Mouse (Mus musculus) ES-Bruce4 (cell line): ENCODE measurements around the gene Ltbp2. TPM values are rescaled to one million over a fixed set of nuclear protein-coding genes. Genes with fewer than 3 reads are reported as not detected.

Experiments
- H3K27ac ChIP-seq: 2 replicates; pipeline ENCODE4 v1.5.1; 2012; ENCODE audit warnings: low read length, inconsistent platforms; ENCODE audit not compliant: insufficient read depth
- H3K27me3 ChIP-seq: 2 replicates; pipeline ENCODE4 v1.6.1; 2012; ENCODE audit warnings: mild to moderate bottlenecking, low read length, inconsistent platforms; ENCODE audit not compliant: control insufficient read depth, poor library complexity, insufficient read depth, severe bottlenecking
- H3K36me3 ChIP-seq: 2 replicates; pipeline ENCODE4 v1.6.1; 2012; ENCODE audit warnings: inconsistent platforms, mild to moderate bottlenecking, low read length, moderate library complexity; ENCODE audit not compliant: control insufficient read depth, poor library complexity, insufficient read depth, severe bottlenecking
- H3K4me1 ChIP-seq: one replicate; pipeline ENCODE4 v1.8.1; 2011; ENCODE audit warnings: low read length; ENCODE audit not compliant: control insufficient read depth, insufficient read depth
- H3K4me3 ChIP-seq: 2 replicates; pipeline ENCODE4 v1.5.1; 2011; ENCODE audit warnings: low read depth, mild to moderate bottlenecking, low read length
- H3K9ac ChIP-seq: 2 replicates; pipeline ENCODE4 v1.6.1; 2012; ENCODE audit warnings: low read depth, mild to moderate bottlenecking, inconsistent platforms; ENCODE audit not compliant: poor library complexity, severe bottlenecking
- H3K9me3 ChIP-seq: replicated peaks from 2 replicates; pipeline ENCODE4 v1.6.1; 2012; ENCODE audit warnings: mild to moderate bottlenecking, low read length, inconsistent platforms; ENCODE audit not compliant: control insufficient read depth, poor library complexity, insufficient read depth, severe bottlenecking
- CTCF ChIP-seq: IDR thresholded peaks from one replicate; pipeline ENCODE4 v1.8.1; 2011; ENCODE audit warnings: low read depth, low read length
- EP300 ChIP-seq: IDR thresholded peaks from 2 replicates; pipeline ENCODE4 v1.6.1; 2011; ENCODE audit warnings: low read depth, low read length; ENCODE audit not compliant: insufficient read depth
- POLR2A ChIP-seq: IDR thresholded peaks from one replicate; pipeline ENCODE4 v1.8.1; 2011; ENCODE audit warnings: low read length; ENCODE audit not compliant: insufficient read depth
- polyA plus RNA-seq: library from polyadenylated mRNA; stranded (reverse); fragments of >200 nt; gene quantifications from 2 replicates; pipeline ENCODE4 v1.2.4, GENCODE M21; 2011; ENCODE audit warnings: low read depth; ENCODE audit not compliant: missing spikeins, insufficient read depth, insufficient read length

Ltbp2 gene
- polyA plus RNA-seq, 1 experiment: 1.9 TPM

DNA sequence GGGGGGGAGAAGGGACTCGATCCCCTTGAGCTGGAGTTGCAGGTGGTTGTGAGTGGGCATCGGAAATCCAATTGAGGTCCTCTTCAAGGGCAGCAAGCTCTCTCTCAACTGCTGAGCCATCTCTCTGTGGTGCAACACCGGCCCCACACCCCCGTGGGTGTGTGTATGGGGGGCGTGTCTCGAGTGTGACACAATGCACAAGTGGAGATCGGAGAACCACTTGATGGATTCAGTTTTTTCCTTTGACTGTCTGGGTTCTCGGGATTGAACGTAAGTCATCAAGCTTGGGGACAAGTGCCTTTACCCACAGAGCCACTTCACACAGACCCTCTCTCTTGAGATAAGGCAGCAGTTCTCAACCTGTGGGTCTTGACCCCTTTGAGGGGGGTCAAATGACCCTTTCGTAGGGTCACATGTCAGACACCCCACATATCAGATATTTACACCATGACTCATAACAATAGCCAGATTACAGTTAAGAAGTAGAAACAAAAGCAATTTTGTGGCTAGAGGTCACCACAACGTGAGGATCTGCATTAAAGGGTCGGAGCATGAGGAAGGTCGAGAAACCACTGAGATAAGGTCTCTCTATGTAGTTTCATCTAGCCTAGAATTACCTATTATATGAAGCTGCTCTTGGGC is 112.6 kb downstream of the Ltbp2 start:
- Histone ChIP-seq H3K27ac (no peak overlapping the region), H3K9me3 (no peaks in the 10 kb centered on the region), H3K27me3 (no peaks in the 10 kb centered on the region), H3K4me3 (no peak overlapping the region), H3K36me3 (peaks cover 22% of the 10 kb centered on the region), H3K4me1 (peaks cover 1% of the 10 kb centered on the region), H3K9ac (no peak overlapping the region)
- TF ChIP-seq POLR2A (no peak), EP300 (no peak), CTCF (no peak)

DNA sequence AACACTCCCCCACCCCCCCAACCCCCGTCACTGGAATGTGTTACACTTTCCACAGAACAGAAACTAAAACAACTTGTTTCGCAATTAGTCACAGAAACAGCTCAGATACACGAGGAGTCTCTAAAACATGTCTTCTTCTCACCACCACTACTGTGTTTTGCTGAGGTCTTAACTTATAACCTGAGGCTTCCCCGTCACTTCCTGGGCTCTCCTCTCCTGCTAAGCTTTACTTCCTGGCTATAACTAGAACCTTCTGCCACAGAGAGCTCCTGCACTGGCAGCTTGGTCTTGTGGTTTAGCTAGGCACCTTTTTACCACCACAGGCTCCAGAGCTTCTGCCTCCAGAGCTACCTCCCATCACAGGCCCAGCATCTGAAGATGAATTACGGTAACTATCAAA is 113.8 kb downstream of the Ltbp2 start:
- Histone ChIP-seq H3K4me3 (no peak overlapping the region), H3K36me3 (peaks cover 25% of the 10 kb centered on the region), H3K9ac (no peak overlapping the region), H3K27me3 (no peaks in the 10 kb centered on the region), H3K9me3 (no peaks in the 10 kb centered on the region), H3K27ac (no peak overlapping the region), H3K4me1 (no peaks in the 10 kb centered on the region)
- TF ChIP-seq POLR2A: no peak
- TF ChIP-seq CTCF: no peak
- no peak for TF ChIP-seq EP300

DNA sequence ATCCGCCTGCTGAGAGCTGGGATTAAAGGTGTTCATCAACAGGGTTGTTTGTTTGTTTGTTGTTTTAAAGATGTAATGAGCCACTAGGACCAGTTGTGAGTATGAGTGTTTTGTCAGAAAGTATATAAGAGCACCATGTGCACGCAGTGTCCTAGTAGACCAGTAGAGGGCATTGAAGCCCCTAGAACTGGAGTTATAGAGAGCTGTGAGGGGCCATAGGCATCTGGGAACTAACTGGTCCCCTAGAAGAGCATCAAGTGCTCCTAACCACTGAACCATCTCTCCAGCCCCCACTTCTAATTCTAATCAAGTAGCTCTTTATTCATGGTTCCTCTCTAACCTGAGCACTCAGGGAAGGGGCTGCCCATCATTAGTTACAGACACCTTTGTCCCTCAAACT is 117.3 kb downstream of the Ltbp2 start:
- no peak overlapping the region for H3K4me3 ChIP-seq
- H3K36me3 ChIP-seq: peaks cover 21% of the 10 kb centered on the region
- TF ChIP-seq EP300 (no peak), POLR2A (no peak), CTCF (no peak)
- no peaks in the 10 kb centered on the region for H3K27me3 ChIP-seq
- no peaks in the 10 kb centered on the region for H3K9me3 ChIP-seq
- H3K4me1 ChIP-seq: no peaks in the 10 kb centered on the region
- no peak overlapping the region for H3K9ac ChIP-seq
- H3K27ac ChIP-seq: no peak overlapping the region

DNA sequence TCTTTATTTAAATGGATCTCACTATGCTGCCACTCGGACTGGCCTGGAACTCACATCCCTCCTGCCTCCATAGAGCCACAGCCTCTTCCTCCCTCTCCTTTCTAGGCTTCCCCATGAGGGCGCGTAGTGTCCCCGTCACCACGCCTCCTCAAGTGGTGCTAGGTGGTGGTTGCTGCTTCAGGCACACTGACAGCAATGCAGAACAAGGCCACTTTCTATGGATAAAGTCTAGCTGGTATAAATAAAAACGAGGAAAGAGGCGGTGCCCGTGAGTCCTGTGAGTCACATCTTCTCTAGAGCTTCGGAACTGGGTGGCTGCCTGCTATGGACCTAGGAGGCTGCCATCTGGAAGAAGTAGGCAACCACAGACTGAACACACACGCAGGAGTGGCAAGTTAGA is 120.3 kb downstream of the Ltbp2 start:
- Histone ChIP-seq H3K36me3 (peaks cover 12% of the 10 kb centered on the region), H3K9ac (no peak overlapping the region), H3K4me3 (no peak overlapping the region), H3K27ac (no peak overlapping the region), H3K9me3 (no peaks in the 10 kb centered on the region), H3K27me3 (no peaks in the 10 kb centered on the region), H3K4me1 (no peaks in the 10 kb centered on the region)
- TF ChIP-seq EP300 (no peak), POLR2A (no peak), CTCF (no peak)

DNA sequence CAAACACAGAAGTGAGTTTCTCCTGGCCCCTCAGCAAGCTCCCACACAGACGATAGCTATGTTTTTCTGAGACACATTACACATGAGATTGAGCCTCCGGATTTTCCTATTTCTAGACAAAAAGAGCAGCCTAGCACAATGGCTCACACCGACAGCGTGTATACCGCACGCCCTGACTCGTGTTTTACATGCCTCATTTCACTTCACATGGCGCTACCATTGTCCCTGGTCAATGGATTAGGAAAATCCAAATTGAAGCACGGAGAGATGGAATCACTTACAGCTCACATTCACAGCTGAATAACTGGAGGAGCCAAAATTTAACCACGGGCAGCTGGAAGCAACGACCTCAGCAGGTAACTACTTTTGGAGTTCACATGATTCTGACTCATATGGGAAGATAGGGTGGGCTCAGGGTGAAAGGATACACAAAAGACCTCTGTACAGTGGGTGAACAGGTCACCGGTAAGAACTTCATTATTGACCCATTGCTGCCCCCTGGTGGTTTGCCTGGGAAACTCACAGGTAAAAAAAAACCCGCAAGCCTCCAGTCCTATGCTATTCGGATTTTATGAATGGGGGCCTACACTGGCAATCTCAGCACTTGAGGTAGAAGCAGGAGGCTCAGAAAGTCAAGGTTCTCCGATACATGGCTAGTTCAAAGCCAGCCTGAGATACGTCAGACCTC is 121.2 kb downstream of the Ltbp2 start:
- Histone ChIP-seq H3K9me3 (no peaks in the 10 kb centered on the region), H3K27me3 (no peaks in the 10 kb centered on the region), H3K27ac (no peak overlapping the region), H3K9ac (no peak overlapping the region), H3K4me1 (no peaks in the 10 kb centered on the region), H3K36me3 (peaks cover 10% of the 10 kb centered on the region; the same call in 1 of the 2 replicates), H3K4me3 (no peak overlapping the region)
- TF ChIP-seq CTCF: peak; percentile 5
- no peak for TF ChIP-seq POLR2A

DNA sequence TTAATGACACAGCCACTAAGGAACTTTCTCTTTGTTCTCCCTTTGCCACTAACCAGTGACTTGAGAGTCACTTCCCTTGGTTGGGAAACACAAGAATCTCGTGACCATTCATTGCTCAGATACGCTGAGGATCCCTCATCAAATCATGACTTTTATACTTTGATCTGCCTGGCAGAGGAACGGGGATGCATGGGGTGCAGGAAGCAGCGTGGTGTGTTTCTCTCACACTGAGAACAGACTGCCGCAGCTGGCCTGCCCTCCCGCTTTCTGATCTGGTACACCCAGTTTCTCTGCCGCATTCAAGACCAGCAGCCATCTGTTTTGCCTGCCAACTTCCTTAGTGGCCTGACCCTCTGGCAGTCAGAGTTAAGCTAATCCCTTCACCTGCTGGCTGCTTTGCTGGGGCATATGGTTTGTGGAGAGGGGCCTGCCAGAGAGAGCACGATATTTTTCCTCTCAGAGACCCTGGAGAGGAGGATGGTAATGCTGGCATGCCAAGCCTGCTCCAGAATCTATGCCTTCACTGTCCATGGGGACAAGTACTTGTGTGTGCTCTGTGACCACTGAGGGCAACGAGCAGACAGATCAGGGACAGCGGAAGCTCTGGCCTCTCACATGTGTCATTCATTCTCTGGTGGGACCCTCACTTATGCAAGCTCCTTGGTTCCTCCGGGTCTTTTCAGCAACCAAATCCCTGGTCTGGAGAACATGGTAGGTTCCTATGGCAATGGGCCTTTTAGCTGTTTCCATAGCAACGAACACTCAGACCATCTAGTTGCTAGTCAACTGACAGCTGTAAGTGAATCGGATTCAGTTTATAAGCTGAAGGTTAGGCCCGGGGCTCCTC is 124.0 kb downstream of the Ltbp2 start:
- Histone ChIP-seq H3K36me3 (peaks cover 7% of the 10 kb centered on the region; the same call in 1 of the 2 replicates), H3K27me3 (no peaks in the 10 kb centered on the region), H3K4me1 (no peaks in the 10 kb centered on the region), H3K4me3 (no peak overlapping the region), H3K9ac (no peak overlapping the region), H3K27ac (no peak overlapping the region), H3K9me3 (no peaks in the 10 kb centered on the region)
- no peak for TF ChIP-seq EP300
